Mouse (Mus musculus): Measurements from ENCODE around the gene Ch25h. TPM values are rescaled to one million over a fixed set of nuclear protein-coding genes. Genes with fewer than 3 reads are reported as not detected.

Gene Ch25h
- total and polyA plus RNA-seq, 3 experiments: 0.16 to 2.4 (median 0.34) TPM

DNA sequence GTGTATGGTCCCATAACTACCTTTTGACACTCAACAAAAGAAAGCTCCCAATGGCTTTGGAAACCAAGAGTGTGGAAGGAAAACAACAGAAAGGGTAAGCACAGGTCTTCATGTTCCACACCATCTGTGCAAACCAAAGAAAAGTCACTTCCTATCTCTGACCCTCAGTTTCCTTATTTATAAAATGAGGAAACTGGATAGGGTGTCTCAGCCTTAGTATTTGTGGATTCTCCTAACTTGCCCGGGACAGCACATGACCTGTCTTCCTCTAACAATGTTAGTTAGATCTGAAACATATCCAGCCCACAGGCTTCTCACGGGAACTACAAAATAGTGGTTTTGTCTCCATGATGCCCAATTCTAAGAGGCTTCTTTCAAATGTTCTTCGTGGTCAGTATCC lies 10.5 kb downstream of the Ch25h start:
- Histone ChIP-seq H3K27me3 (ENCODE audit: control insufficient read depth, insufficient read depth, low read length) (no peaks in the 10 kb centered on the region), H3K4me1 (ENCODE audit: control insufficient read depth, insufficient read depth, low read length) (no peaks in the 10 kb centered on the region), H3K36me3 (ENCODE audit: control insufficient read depth, insufficient read depth, low read length) (no peaks in the 10 kb centered on the region), H3K79me2 (replicated peaks; ENCODE audit: control insufficient read depth, insufficient read depth, low read length) (no peaks in the 10 kb centered on the region), H3K9ac (ENCODE audit: low read depth, low read length) (no peak overlapping the region), H3K27ac (no peak overlapping the region), H3K4me3 (no peak overlapping the region)
- WGBS: 44% methylated on average over 3 of the region's 3 CpGs
- no peak for DNase-seq
- TF ChIP-seq EP300 (IDR thresholded peaks at IDR 0.05; ENCODE audit: insufficient read depth, low read depth, low read length) (no peak), CTCF (IDR thresholded peaks at IDR 0.05) (no peak), POLR2A (IDR thresholded peaks at IDR 0.05; ENCODE audit: insufficient read depth, low read depth, low read length) (no peak)
- intact Hi-C loops (cut with DNase I): no loop called here

- Histone ChIP-seq H3K4me3 (no peak overlapping the region), H3K4me1 (ENCODE audit: control insufficient read depth, insufficient read depth, low read length) (no peaks in the 10 kb centered on the region), H3K79me2 (replicated peaks; ENCODE audit: control insufficient read depth, insufficient read depth, low read length) (no peaks in the 10 kb centered on the region), H3K27me3 (ENCODE audit: control insufficient read depth, insufficient read depth, low read length) (no peaks in the 10 kb centered on the region), H3K27ac (no peak overlapping the region), H3K9ac (ENCODE audit: low read depth, low read length) (no peak overlapping the region), H3K36me3 (ENCODE audit: control insufficient read depth, insufficient read depth, low read length) (no peaks in the 10 kb centered on the region)
- 74% methylated on average over 1 of the region's 1 CpGs for WGBS
- no peak for DNase-seq
- intact Hi-C loops (cut with DNase I): no loop called here
- no peak for TF ChIP-seq POLR2A (IDR thresholded peaks at IDR 0.05; ENCODE audit: insufficient read depth, low read depth, low read length)
- TF ChIP-seq CTCF (IDR thresholded peaks at IDR 0.05): no peak
Observed at GRCm38 (mm10) chr19:34461451-34462019, 13.4 kb downstream of the Ch25h start.

DNA sequence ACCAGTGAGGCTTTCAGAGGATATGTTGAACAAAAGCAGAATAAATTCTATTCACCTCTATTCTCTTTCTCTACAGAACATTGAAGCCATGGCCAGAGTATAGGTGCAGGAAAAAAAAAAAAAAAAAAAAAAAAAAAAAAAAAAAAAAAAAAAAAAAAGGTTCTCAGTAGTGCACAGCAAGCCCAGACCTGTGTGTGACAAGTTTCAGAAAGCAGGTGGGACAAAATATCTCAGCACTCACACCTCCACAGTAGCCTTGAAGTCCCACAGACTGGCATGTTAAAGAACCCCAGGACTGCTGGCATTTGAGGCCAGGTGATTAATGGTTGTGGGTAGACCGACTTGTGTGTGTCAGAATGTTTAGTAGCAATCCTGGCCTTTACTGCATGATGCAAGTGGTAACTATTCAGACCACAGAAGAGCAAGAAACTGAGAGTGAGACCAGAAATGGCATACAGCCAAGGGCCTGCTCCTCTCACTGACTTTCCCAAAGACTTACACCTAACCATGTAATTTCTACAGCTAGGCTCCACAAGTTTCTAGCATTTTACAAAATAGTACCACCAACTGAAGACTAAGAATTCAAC lies 24.1 kb downstream of the Ch25h start:
- no peak for DNase-seq
- Histone ChIP-seq H3K4me1 (ENCODE audit: control insufficient read depth, insufficient read depth, low read length) (no peaks in the 10 kb centered on the region; the same call in 1 of the 2 replicates), H3K36me3 (ENCODE audit: control insufficient read depth, insufficient read depth, low read length) (no peaks in the 10 kb centered on the region), H3K27me3 (ENCODE audit: control insufficient read depth, insufficient read depth, low read length) (no peaks in the 10 kb centered on the region), H3K79me2 (replicated peaks; ENCODE audit: control insufficient read depth, insufficient read depth, low read length) (no peaks in the 10 kb centered on the region), H3K9ac (ENCODE audit: low read depth, low read length) (no peak overlapping the region), H3K27ac (no peak overlapping the region), H3K4me3 (no peak overlapping the region)
- TF ChIP-seq POLR2A (IDR thresholded peaks at IDR 0.05; ENCODE audit: insufficient read depth, low read depth, low read length): no peak
- TF ChIP-seq EP300 (IDR thresholded peaks at IDR 0.05; ENCODE audit: insufficient read depth, low read depth, low read length): no peak
- TF ChIP-seq CTCF (IDR thresholded peaks at IDR 0.05): no peak
- intact Hi-C loops (cut with DNase I): no loop called here
- WGBS: 85% methylated on average over 1 of the region's 1 CpGs

GRCm38 (mm10) chr19:34448851-34449250 lies 26.1 kb downstream of the Ch25h start:
- DNase-seq: no peak
- no peak overlapping the region for H3K9ac ChIP-seq (ENCODE audit: low read depth, low read length)
- H3K4me3 ChIP-seq: no peak overlapping the region
- TF ChIP-seq POLR2A (IDR thresholded peaks at IDR 0.05; ENCODE audit: insufficient read depth, low read depth, low read length): no peak
- no peak for TF ChIP-seq CTCF (IDR thresholded peaks at IDR 0.05)
- TF ChIP-seq EP300 (IDR thresholded peaks at IDR 0.05; ENCODE audit: insufficient read depth, low read depth, low read length): no peak
- no peaks in the 10 kb centered on the region for H3K36me3 ChIP-seq (ENCODE audit: control insufficient read depth, insufficient read depth, low read length)
- no peaks in the 10 kb centered on the region; the same call in 1 of the 2 replicates for H3K4me1 ChIP-seq (ENCODE audit: control insufficient read depth, insufficient read depth, low read length)
- 87% methylated on average over 1 of the region's 1 CpGs for WGBS
- no peak overlapping the region for H3K27ac ChIP-seq
- H3K27me3 ChIP-seq (ENCODE audit: control insufficient read depth, insufficient read depth, low read length): no peaks in the 10 kb centered on the region
- intact Hi-C loops (cut with DNase I): no loop called here
- H3K79me2 ChIP-seq (replicated peaks; ENCODE audit: control insufficient read depth, insufficient read depth, low read length): no peaks in the 10 kb centered on the region

DNA sequence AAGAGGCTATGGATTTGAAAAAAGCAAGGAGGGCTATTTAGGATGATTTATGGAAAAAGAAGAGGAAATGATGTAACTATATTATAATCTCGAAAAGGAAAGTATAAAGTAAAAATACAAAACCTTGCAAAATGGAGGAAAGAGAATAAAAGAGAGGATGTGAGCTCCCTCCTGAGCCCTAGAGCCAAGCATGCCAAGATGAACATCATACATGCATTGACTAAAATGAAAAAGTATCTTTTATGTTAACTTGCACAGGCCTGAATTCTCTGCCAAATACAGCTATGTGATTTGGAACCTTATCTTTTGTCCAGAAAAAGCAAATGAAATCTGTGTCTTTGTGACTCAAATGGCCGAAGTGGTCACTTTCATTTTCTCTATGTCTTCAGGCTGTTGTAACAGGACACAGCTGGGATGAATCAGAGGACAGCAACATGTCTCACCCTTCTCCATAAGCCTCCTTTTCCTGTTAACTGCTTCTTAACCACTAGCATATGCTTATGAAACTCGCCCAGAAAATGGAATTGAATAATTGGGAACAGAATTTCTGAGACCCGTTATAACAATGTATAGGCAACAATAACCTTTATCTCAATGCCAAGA lies 29.5 kb downstream of the Ch25h start:
- Histone ChIP-seq H3K36me3 (ENCODE audit: control insufficient read depth, insufficient read depth, low read length) (peaks cover 6% of the 10 kb centered on the region; the same call in 1 of the 2 replicates), H3K27me3 (ENCODE audit: control insufficient read depth, insufficient read depth, low read length) (no peaks in the 10 kb centered on the region), H3K27ac (peak overlapping the region; percentile 71), H3K4me3 (peak overlapping the region; percentile 3; the same call in 1 of the 2 replicates), H3K79me2 (replicated peaks; ENCODE audit: control insufficient read depth, insufficient read depth, low read length) (no peaks in the 10 kb centered on the region), H3K4me1 (ENCODE audit: control insufficient read depth, insufficient read depth, low read length) (peaks cover 2% of the 10 kb centered on the region), H3K9ac (ENCODE audit: low read depth, low read length) (no peak overlapping the region)
- intact Hi-C loops (cut with DNase I): loop anchor here (2.0 kb wide), 1 partner anchor 29 kb away; the partner anchor contains the start of gene Ch25h
- TF ChIP-seq CTCF (IDR thresholded peaks at IDR 0.05): no peak
- no peak for TF ChIP-seq EP300 (IDR thresholded peaks at IDR 0.05; ENCODE audit: insufficient read depth, low read depth, low read length)
- no peak for TF ChIP-seq POLR2A (IDR thresholded peaks at IDR 0.05; ENCODE audit: insufficient read depth, low read depth, low read length)
- peak in 1 of 2 experiments; percentile 23 for DNase-seq
- WGBS: 24% methylated on average over 4 of the region's 4 CpGs

DNA sequence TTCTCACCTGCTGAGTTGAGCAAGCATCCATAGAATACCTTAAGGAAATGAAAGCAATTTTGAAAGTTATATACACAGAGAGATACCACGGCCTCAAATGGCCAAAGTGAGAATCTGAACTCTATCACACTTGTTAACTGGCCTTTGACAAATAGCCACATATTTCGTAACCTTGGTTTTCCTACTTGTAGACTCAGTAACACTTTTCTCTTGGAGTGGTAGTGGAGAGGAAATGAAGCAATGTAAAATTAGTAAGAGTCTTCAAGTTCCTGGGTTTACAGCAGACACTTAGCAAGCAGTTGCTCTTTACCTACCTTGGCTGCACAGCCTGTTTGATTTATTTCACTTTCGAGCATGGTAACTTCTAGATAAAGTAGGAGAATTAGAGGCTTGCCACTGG lies 30.2 kb downstream of the Ch25h start:
- Histone ChIP-seq H3K9ac (ENCODE audit: low read depth, low read length) (no peak overlapping the region), H3K79me2 (replicated peaks; ENCODE audit: control insufficient read depth, insufficient read depth, low read length) (no peaks in the 10 kb centered on the region), H3K36me3 (ENCODE audit: control insufficient read depth, insufficient read depth, low read length) (peaks cover 6% of the 10 kb centered on the region; the same call in 1 of the 2 replicates), H3K27me3 (ENCODE audit: control insufficient read depth, insufficient read depth, low read length) (no peaks in the 10 kb centered on the region), H3K27ac (no peak overlapping the region; the same call in 1 of the 2 replicates), H3K4me3 (no peak overlapping the region), H3K4me1 (ENCODE audit: control insufficient read depth, insufficient read depth, low read length) (peaks cover 2% of the 10 kb centered on the region)
- WGBS: 64% methylated on average over 3 of the region's 3 CpGs
- intact Hi-C loops (cut with DNase I): loop anchor here (2.0 to 5.0 kb wide), 2 partner anchors 30 to 52 kb away; partner anchors contain the start of gene Ch25h
- TF ChIP-seq POLR2A (IDR thresholded peaks at IDR 0.05; ENCODE audit: insufficient read depth, low read depth, low read length) (no peak), CTCF (IDR thresholded peaks at IDR 0.05) (no peak), EP300 (IDR thresholded peaks at IDR 0.05; ENCODE audit: insufficient read depth, low read depth, low read length) (no peak)
- DNase-seq: no peak

Measured in heart, adult 2 months (tissue).